Mouse (Mus musculus): Measurements from ENCODE around the gene Jam3. TPM values are rescaled to one million over a fixed set of nuclear protein-coding genes. Genes with fewer than 3 reads are reported as not detected.
"Not testable (repeated sequence)": the region's sequence is repeated elsewhere in the genome, so short reads cannot be mapped to it uniquely, and the experiment has no call there.

Gene Jam3
- polyA plus RNA-seq, 1 experiment from 2014 or later = 68.9 TPM

DNA sequence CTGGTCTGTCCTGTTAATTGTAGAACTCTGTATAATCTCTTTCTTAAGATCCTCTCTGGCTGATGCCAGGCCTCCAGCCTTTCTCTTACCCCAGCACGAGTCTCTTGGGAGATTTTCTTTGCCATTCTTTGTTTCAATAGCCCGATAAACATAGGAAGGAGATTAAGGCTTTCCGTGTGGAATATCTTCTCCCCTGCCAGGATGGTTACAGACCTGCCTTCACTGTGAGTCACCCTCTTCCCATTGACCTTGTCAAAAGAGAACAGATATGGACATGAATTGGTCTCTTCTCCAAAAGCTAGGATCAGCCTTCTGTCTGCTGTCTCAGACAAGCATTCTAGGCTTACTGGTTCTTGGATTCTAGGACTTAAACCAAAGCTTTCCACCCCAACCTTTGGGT is 15.5 kb upstream of the Jam3 start:
- Histone ChIP-seq H3K36me3 (ENCODE audit: insufficient read depth) (no peaks in the 10 kb centered on the region), H3K4me1 (ENCODE audit: insufficient read depth) (no peaks in the 10 kb centered on the region), H3K27ac (ENCODE audit: low read depth) (no peak overlapping the region), H3K4me3 (ENCODE audit: low read depth, low read length) (no peak overlapping the region), H3K9me3 (ENCODE audit: low read depth, low read length) (no peaks in the 10 kb centered on the region), H3K27me3 (ENCODE audit: insufficient read depth, low read length) (no peaks in the 10 kb centered on the region), H3K4me2 (no peak overlapping the region), H3K9ac (no peak overlapping the region)
- WGBS = 74% methylated on average over 3 of the region's 3 CpGs
- DNase-seq (no peak), ATAC-seq (ENCODE audit: insufficient read depth) (no peak)
- TF ChIP-seq CTCF (IDR thresholded peaks at IDR 0.05; ENCODE audit: low read depth) = no peak

DNA sequence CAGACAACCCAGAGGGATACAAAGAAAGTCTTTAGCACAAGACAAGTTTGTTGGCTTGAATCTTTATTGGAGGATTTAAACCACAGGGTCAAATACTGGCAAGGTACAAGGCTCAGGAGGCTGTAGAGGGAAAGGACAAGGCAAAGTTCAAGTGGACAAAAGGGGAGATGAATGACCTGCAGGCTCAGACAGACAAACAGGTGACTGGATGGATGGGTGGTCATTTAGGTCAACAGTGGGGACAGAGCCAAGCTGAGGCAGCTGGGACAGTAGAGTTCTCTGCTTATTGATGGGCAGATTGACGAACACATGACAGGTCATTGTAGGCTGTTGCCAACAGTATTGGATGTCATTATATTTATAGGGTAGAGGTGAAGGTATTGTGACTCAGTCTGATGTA is 11.8 kb upstream of the Jam3 start:
- no peak for ATAC-seq (ENCODE audit: insufficient read depth)
- Histone ChIP-seq H3K4me3 (ENCODE audit: low read depth, low read length) (no peak overlapping the region), H3K36me3 (ENCODE audit: insufficient read depth) (no peaks in the 10 kb centered on the region), H3K4me2 (no peak overlapping the region), H3K9ac (no peak overlapping the region), H3K27me3 (ENCODE audit: insufficient read depth, low read length) (no peaks in the 10 kb centered on the region), H3K9me3 (ENCODE audit: low read depth, low read length) (no peaks in the 10 kb centered on the region), H3K27ac (ENCODE audit: low read depth) (no peak overlapping the region), H3K4me1 (ENCODE audit: insufficient read depth) (no peaks in the 10 kb centered on the region)
- TF ChIP-seq CTCF (IDR thresholded peaks at IDR 0.05; ENCODE audit: low read depth) = no peak
- DNase-seq = no peak
- WGBS = 76% methylated on average over 1 of the region's 1 CpGs

DNA sequence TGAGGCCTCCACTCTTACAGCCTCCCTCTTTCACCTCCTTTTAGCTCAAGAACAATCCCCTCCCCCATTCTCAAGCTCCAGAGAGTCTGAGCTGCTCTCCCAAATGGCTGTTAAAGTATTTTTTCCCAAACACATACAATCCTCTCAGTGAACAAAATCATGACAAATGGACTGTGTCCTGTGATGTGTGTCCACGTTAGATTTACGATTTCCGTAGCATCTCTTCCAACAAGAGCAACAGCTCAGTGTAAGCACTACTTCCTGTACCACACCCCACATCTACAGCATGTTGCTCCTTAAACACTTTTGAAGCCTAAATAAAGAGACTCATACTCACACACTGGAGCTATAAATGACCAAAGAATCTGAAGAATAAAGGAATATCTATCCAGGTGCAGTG is 10.4 kb upstream of the Jam3 start:
- Histone ChIP-seq H3K4me3 (ENCODE audit: low read depth, low read length) (no peak overlapping the region), H3K27ac (ENCODE audit: low read depth) (no peak overlapping the region), H3K9ac (no peak overlapping the region), H3K4me2 (no peak overlapping the region), H3K36me3 (ENCODE audit: insufficient read depth) (no peaks in the 10 kb centered on the region), H3K27me3 (ENCODE audit: insufficient read depth, low read length) (no peaks in the 10 kb centered on the region), H3K9me3 (ENCODE audit: low read depth, low read length) (no peaks in the 10 kb centered on the region), H3K4me1 (ENCODE audit: insufficient read depth) (no peaks in the 10 kb centered on the region)
- no peak for ATAC-seq (ENCODE audit: insufficient read depth)
- 60% methylated on average over 3 of the region's 3 CpGs for WGBS
- DNase-seq = no peak
- TF ChIP-seq CTCF (IDR thresholded peaks at IDR 0.05; ENCODE audit: low read depth) = no peak

DNA sequence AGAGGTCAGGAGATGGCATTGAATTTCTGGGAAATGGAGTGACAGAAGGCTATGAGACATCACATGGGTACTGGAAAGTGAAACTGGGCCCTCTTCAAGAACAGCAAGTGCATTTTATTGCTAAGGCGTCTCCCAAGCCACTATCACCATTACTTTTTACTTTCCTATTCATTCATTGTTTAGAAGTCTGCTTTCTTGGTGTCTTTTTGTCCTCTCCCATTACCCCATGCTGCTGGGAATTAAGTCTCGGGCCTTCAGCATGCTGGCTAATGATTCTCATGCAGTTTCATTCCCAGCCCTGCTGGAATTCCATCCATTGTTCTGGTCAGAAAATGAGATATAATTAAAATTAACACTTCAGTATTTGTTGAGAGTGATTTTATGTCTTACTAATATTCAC is 9.7 kb upstream of the Jam3 start:
- no peaks in the 10 kb centered on the region for H3K9me3 ChIP-seq (ENCODE audit: low read depth, low read length)
- no peak for ATAC-seq (ENCODE audit: insufficient read depth)

DNA sequence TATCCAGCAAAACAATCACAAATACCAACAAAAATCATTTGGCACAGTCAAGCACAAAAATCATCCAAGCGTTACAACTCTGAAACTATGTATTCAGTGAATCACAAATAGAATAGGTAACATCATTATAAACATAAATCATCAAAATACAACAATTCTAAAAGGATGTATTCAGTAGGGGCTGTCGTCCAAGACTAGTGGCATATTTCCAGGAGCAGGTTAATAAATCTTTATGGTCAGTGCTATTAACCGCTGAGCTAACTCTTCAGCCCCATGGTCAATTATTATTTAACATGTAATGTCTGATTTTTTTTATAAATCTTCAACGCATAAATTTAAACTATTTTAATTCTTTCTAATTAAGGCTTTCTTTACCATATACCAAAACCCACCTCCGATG is 8.4 kb upstream of the Jam3 start:
- H3K4me2 ChIP-seq; H3K4me1 ChIP-seq (ENCODE audit: insufficient read depth); DNase-seq; H3K27ac ChIP-seq (ENCODE audit: low read depth); H3K36me3 ChIP-seq (ENCODE audit: insufficient read depth); H3K9ac ChIP-seq; ATAC-seq (ENCODE audit: insufficient read depth); H3K4me3 ChIP-seq (ENCODE audit: low read depth, low read length); H3K9me3 ChIP-seq (ENCODE audit: low read depth, low read length); H3K27me3 ChIP-seq (ENCODE audit: insufficient read depth, low read length): not testable (repeated sequence)
- 68% methylated on average over 5 of the region's 5 CpGs for WGBS

More for the DNA sequence above, 9.7 kb upstream of the Jam3 start:
- Histone ChIP-seq H3K27me3 (ENCODE audit: insufficient read depth, low read length) (no peaks in the 10 kb centered on the region), H3K27ac (ENCODE audit: low read depth) (no peak overlapping the region), H3K4me2 (no peak overlapping the region), H3K36me3 (ENCODE audit: insufficient read depth) (no peaks in the 10 kb centered on the region), H3K4me3 (ENCODE audit: low read depth, low read length) (no peak overlapping the region), H3K9ac (no peak overlapping the region), H3K4me1 (ENCODE audit: insufficient read depth) (no peaks in the 10 kb centered on the region)
- no peak for TF ChIP-seq CTCF (IDR thresholded peaks at IDR 0.05; ENCODE audit: low read depth)
- WGBS = 65% methylated on average over 2 of the region's 2 CpGs
- no peak for DNase-seq

DNA sequence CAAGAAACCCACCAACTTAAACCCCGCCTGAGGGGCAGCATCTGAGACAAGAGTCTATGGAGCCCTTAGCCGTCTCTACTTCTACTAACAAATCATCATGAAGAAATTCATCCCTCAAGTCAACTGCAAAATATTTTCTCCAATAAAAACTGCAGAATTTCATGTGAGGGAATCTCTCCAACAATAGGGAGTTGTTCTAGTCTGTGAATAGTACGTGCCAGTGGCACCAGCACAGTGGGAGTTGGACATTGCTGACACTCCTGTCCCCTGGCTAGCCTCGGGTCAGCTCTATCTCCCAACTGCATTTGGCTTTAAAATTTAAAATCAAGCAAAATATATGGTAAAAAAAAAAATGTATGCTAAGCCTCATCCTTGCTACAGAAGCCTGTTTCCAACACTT is 1.4 kb downstream of the Jam3 start:
- DNase-seq (no peak), ATAC-seq (ENCODE audit: insufficient read depth) (no peak)
- no peaks in the 10 kb centered on the region for H3K27me3 ChIP-seq (ENCODE audit: insufficient read depth, low read length)
- H3K4me2 ChIP-seq = peak overlapping the region; percentile 76
- H3K27ac ChIP-seq (ENCODE audit: low read depth) = no peak overlapping the region
- no peaks in the 10 kb centered on the region for H3K4me1 ChIP-seq (ENCODE audit: insufficient read depth)
- no peaks in the 10 kb centered on the region for H3K36me3 ChIP-seq (ENCODE audit: insufficient read depth)
- no peak overlapping the region for H3K9ac ChIP-seq
- no peak for TF ChIP-seq CTCF (IDR thresholded peaks at IDR 0.05; ENCODE audit: low read depth)
- peak overlapping the region; percentile 61 for H3K4me3 ChIP-seq (ENCODE audit: low read depth, low read length)
- H3K9me3 ChIP-seq (ENCODE audit: low read depth, low read length) = no peaks in the 10 kb centered on the region
- 78% methylated on average over 4 of the region's 4 CpGs for WGBS

DNA sequence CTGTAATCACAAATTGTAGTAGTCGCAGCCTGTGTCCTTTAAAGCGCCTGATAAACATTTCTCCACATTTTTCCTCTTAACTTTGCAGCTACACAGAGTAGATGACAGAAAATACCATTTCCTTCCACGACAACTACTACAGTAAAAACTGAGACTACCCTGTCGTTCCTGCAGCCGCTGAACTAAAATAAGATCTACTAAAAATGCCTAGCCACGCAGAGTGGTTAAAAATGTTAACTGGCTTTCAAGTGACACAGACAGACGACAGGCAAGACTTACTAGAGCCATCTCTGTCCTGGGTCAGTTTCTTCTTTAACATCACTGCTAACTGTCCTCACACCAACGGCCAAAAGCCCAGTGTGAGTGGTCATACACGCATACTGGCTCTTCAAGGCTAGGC is 5.4 kb downstream of the Jam3 start:
- H3K4me3 ChIP-seq (ENCODE audit: low read depth, low read length) = no peak overlapping the region
- DNase-seq (peak; percentile 16), ATAC-seq (ENCODE audit: insufficient read depth) (no peak)
- WGBS = 44% methylated on average over 9 of the region's 9 CpGs
- no peaks in the 10 kb centered on the region for H3K27me3 ChIP-seq (ENCODE audit: insufficient read depth, low read length)
- no peak overlapping the region for H3K4me2 ChIP-seq
- H3K9ac ChIP-seq = no peak overlapping the region
- TF ChIP-seq CTCF (IDR thresholded peaks at IDR 0.05; ENCODE audit: low read depth) = no peak
- no peaks in the 10 kb centered on the region for H3K9me3 ChIP-seq (ENCODE audit: low read depth, low read length)
- H3K27ac ChIP-seq (ENCODE audit: low read depth) = 0 out of 2 replicates have a peak overlapping the region, but pooled peaks have one; percentile 2
- H3K4me1 ChIP-seq (ENCODE audit: insufficient read depth) = peaks cover 8% of the 10 kb centered on the region; the same call in 1 of the 2 replicates
- no peaks in the 10 kb centered on the region; the same call in 1 of the 2 replicates for H3K36me3 ChIP-seq (ENCODE audit: insufficient read depth)

Data from lung, embryonic 14.5 days (tissue).